Comparison of ENCODE assay signal across 8 mouse cellular contexts in genomic region chr14:54875844-54876538, GRCm38 (mm10). TPM values are rescaled to one million over a fixed set of nuclear protein-coding genes. Genes with fewer than 3 reads are reported as not detected.
DNase-seq lines count a peak whose midpoint lies in the region; ATAC-seq and TF ChIP-seq lines count a peak whose summit lies in the region.

No protein-coding gene starts in this region.

- peak overlapping the region; percentile 70 for H3K4me3 ChIP-seq in heart, embryonic 11.5 days (ENCODE audit: low read depth, low read length)
- peak overlapping the region; percentile 90 for H3K4me3 ChIP-seq in E14TG2a.4 (replicated peaks; ENCODE audit: low read length)
- H3K4me3 ChIP-seq in embryonic facial prominence, embryonic 13.5 days, result peak overlapping the region; percentile 74
- H3K4me3 ChIP-seq in intestine, postnatal 0 days (ENCODE audit: low read depth, low read length), result peak overlapping the region; percentile 55

- DNase-seq in heart, postnatal 14 days, result no peak
- no peak for DNase-seq in Muller cell, postnatal 12 days (ENCODE audit: inconsistent ontology term)
- no peak for DNase-seq in left cerebral cortex, adult 9 months (ENCODE audit: low spot score in 2 of 2)

- no peak for TF ChIP-seq CTCF in E14TG2a.4 (conservative IDR thresholded peaks at IDR 0.05; ENCODE audit: low read length)
- TF ChIP-seq CTCF in intestine, postnatal 0 days (IDR thresholded peaks at IDR 0.05; ENCODE audit: low read depth), result no peak

- 2% methylated on average over 36 of the region's 36 CpGs for WGBS in heart, embryonic 11.5 days (ENCODE audit: insufficient replicate concordance)
- WGBS in embryonic facial prominence, embryonic 13.5 days, result 2% methylated on average over 36 of the region's 36 CpGs
- WGBS in intestine, postnatal 0 days, result 3% methylated on average over 36 of the region's 36 CpGs

- H3K9me3 ChIP-seq in heart, embryonic 11.5 days (replicated peaks; ENCODE audit: control insufficient read depth, low read length), result no peaks in the 10 kb centered on the region
- H3K9me3 ChIP-seq in E14TG2a.4 (ENCODE audit: low read length), result no peaks in the 10 kb centered on the region
- H3K9me3 ChIP-seq in embryonic facial prominence, embryonic 13.5 days, result no peaks in the 10 kb centered on the region
- no peaks in the 10 kb centered on the region for H3K9me3 ChIP-seq in intestine, postnatal 0 days (ENCODE audit: control insufficient read depth)

- peak overlapping the region; percentile 77 for H3K9ac ChIP-seq in heart, embryonic 11.5 days (ENCODE audit: low read depth, low read length)
- H3K9ac ChIP-seq in embryonic facial prominence, embryonic 13.5 days, result peak overlapping the region; percentile 83
- H3K9ac ChIP-seq in intestine, postnatal 0 days (ENCODE audit: low read depth, low read length), result peak overlapping the region; percentile 59

- H3K4me1 ChIP-seq in heart, embryonic 11.5 days (ENCODE audit: control insufficient read depth, insufficient read depth, low read length), result peaks cover 10% of the 10 kb centered on the region; the same call in 1 of the 2 replicates
- peaks cover 15% of the 10 kb centered on the region for H3K4me1 ChIP-seq in E14TG2a.4 (replicated peaks; ENCODE audit: low read depth, low read length)
- peaks cover 12% of the 10 kb centered on the region for H3K4me1 ChIP-seq in embryonic facial prominence, embryonic 13.5 days
- 0 out of 2 replicates have a peak, but pooled peaks cover 4% of the 10 kb centered on the region for H3K4me1 ChIP-seq in intestine, postnatal 0 days (replicated peaks; ENCODE audit: control insufficient read depth, insufficient read depth, low read length)

- no peaks in the 10 kb centered on the region for H3K27me3 ChIP-seq in heart, embryonic 11.5 days (ENCODE audit: control insufficient read depth, insufficient read depth, low read length)
- H3K27me3 ChIP-seq in E14TG2a.4 (ENCODE audit: insufficient read depth, low read length), result peaks cover 52% of the 10 kb centered on the region
- H3K27me3 ChIP-seq in embryonic facial prominence, embryonic 13.5 days, result peaks cover 44% of the 10 kb centered on the region
- H3K27me3 ChIP-seq in intestine, postnatal 0 days (replicated peaks; ENCODE audit: control insufficient read depth, insufficient read depth, low read length), result no peaks in the 10 kb centered on the region

- intact Hi-C loops in heart, postnatal 14 days (cut with DNase I), result no loop called here

- H3K4me2 ChIP-seq in heart, embryonic 11.5 days, result peak overlapping the region; percentile 91
- H3K4me2 ChIP-seq in embryonic facial prominence, embryonic 13.5 days, result peak overlapping the region; percentile 98
- peak overlapping the region; percentile 99 for H3K4me2 ChIP-seq in intestine, postnatal 0 days (replicated peaks; ENCODE audit: low read depth)

- ATAC-seq in heart, embryonic 11.5 days (replicated peaks; ENCODE audit: insufficient number of reproducible peaks, low FRiP score, low TSS enrichment), result peak; percentile 15; the same call in 1 of the 2 replicates
- ATAC-seq in embryonic facial prominence, embryonic 13.5 days (ENCODE audit: insufficient number of reproducible peaks, insufficient read depth, low FRiP score, low TSS enrichment, low read depth), result no peak
- peak; percentile 25 for ATAC-seq in intestine, postnatal 0 days
- ATAC-seq in megakaryocyte, adult 5-6 weeks (ENCODE audit: poor library complexity, severe bottlenecking), result peak; percentile 13

- no peaks in the 10 kb centered on the region for H3K36me3 ChIP-seq in heart, embryonic 11.5 days (ENCODE audit: control insufficient read depth, insufficient read depth, low read length)
- no peaks in the 10 kb centered on the region for H3K36me3 ChIP-seq in E14TG2a.4 (ENCODE audit: insufficient read depth, low read length)
- H3K36me3 ChIP-seq in embryonic facial prominence, embryonic 13.5 days, result no peaks in the 10 kb centered on the region
- H3K36me3 ChIP-seq in intestine, postnatal 0 days (ENCODE audit: control insufficient read depth, insufficient read depth), result no peaks in the 10 kb centered on the region

- H3K27ac ChIP-seq in heart, embryonic 11.5 days (ENCODE audit: low read depth, low read length), result peak overlapping the region; percentile 73; the same call in 1 of the 2 replicates
- H3K27ac ChIP-seq in embryonic facial prominence, embryonic 13.5 days, result peak overlapping the region; percentile 51; the same call in 1 of the 2 replicates
- peak overlapping the region; percentile 92 for H3K27ac ChIP-seq in intestine, postnatal 0 days (ENCODE audit: low read depth, low read length)

RNA-seq across cellular contexts. Expression of gene Ppp1r3e, which starts 1.4 kb away (rescaled TPM):
- polyA plus RNA-seq in heart, embryonic 11.5 days (2014; fragmentation: Nextera tagmentation; extraction: Ambion mirVana), result 0.94 and 1.8 TPM in 2 replicates
- 1 to 10 TPM; 2.8 to 5.2 TPM for total RNA-seq in heart, postnatal 14 days (2021)
- 0.92 and 1.1 TPM in 2 replicates for polyA plus RNA-seq in embryonic facial prominence, embryonic 13.5 days (2015; fragmentation: Nextera tagmentation; extraction: Ambion mirVana)
- polyA plus RNA-seq in intestine, postnatal 0 days (2015; fragmentation: Nextera tagmentation; extraction: Ambion mirVana), result 3.8 and 4.1 TPM in 2 replicates
- total RNA-seq in megakaryocyte, adult 5-6 weeks (2015), result 9.8 and 11.9 TPM in 2 replicates
- 0.22 and 1.8 TPM in 2 replicates for total RNA-seq in megakaryocyte, adult 5-6 weeks (2017)

RNA-seq across cellular contexts. Expression of gene Homez, which starts 5.2 kb away (rescaled TPM):
- 6.5 and 6.7 TPM in 2 replicates for polyA plus RNA-seq in heart, embryonic 11.5 days (2014; fragmentation: Nextera tagmentation; extraction: Ambion mirVana)
- total RNA-seq in heart, postnatal 14 days (2021), result 1 to 10 TPM; 6.7 to 8.6 TPM
- polyA plus RNA-seq in embryonic facial prominence, embryonic 13.5 days (2015; fragmentation: Nextera tagmentation; extraction: Ambion mirVana), result 9.4 and 12.3 TPM in 2 replicates
- polyA plus RNA-seq in intestine, postnatal 0 days (2015; fragmentation: Nextera tagmentation; extraction: Ambion mirVana), result 6.0 and 7.3 TPM in 2 replicates
- 6.3 and 6.8 TPM in 2 replicates for total RNA-seq in megakaryocyte, adult 5-6 weeks (2015)
- 4.6 and 13.3 TPM in 2 replicates for total RNA-seq in megakaryocyte, adult 5-6 weeks (2017)

RNA-seq across cellular contexts. Expression of gene Bcl2l2, which starts 7.2 kb away (rescaled TPM):
- 3.3 TPM in 2 replicates for polyA plus RNA-seq in heart, embryonic 11.5 days (2014; fragmentation: Nextera tagmentation; extraction: Ambion mirVana)
- total RNA-seq in heart, postnatal 14 days (2021), result 10 to 100 TPM; 35.1 to 39.2 TPM
- 3.8 and 4.6 TPM in 2 replicates for polyA plus RNA-seq in embryonic facial prominence, embryonic 13.5 days (2015; fragmentation: Nextera tagmentation; extraction: Ambion mirVana)
- 8.0 and 9.3 TPM in 2 replicates for polyA plus RNA-seq in intestine, postnatal 0 days (2015; fragmentation: Nextera tagmentation; extraction: Ambion mirVana)
- 2.1 and 3.0 TPM in 2 replicates for total RNA-seq in megakaryocyte, adult 5-6 weeks (2015)
- 4.4 and 6.2 TPM in 2 replicates for total RNA-seq in megakaryocyte, adult 5-6 weeks (2017)

RNA-seq across cellular contexts. Expression of gene Gm20521, which starts 7.2 kb away (rescaled TPM):
- 0.31 TPM in 1 of 2 replicates, not detected in the other for polyA plus RNA-seq in heart, embryonic 11.5 days (2014; fragmentation: Nextera tagmentation; extraction: Ambion mirVana)
- 1 to 10 TPM; 4.1 to 8.1 TPM for total RNA-seq in heart, postnatal 14 days (2021)
- 0.23 and 0.79 TPM in 2 replicates for polyA plus RNA-seq in embryonic facial prominence, embryonic 13.5 days (2015; fragmentation: Nextera tagmentation; extraction: Ambion mirVana)
- polyA plus RNA-seq in intestine, postnatal 0 days (2015; fragmentation: Nextera tagmentation; extraction: Ambion mirVana), result 1.8 and 1.9 TPM in 2 replicates
- total RNA-seq in megakaryocyte, adult 5-6 weeks (2015), result not detected in 2 replicates
- not detected in 2 replicates for total RNA-seq in megakaryocyte, adult 5-6 weeks (2017)

RNA-seq across cellular contexts. Expression of gene Pabpn1, which starts 16.3 kb away (rescaled TPM):
- 89.5 and 99.0 TPM in 2 replicates for polyA plus RNA-seq in heart, embryonic 11.5 days (2014; fragmentation: Nextera tagmentation; extraction: Ambion mirVana)
- 10 to 100 TPM; 66.9 to 77.6 TPM for total RNA-seq in heart, postnatal 14 days (2021)
- 140 and 163 TPM in 2 replicates for polyA plus RNA-seq in embryonic facial prominence, embryonic 13.5 days (2015; fragmentation: Nextera tagmentation; extraction: Ambion mirVana)
- polyA plus RNA-seq in intestine, postnatal 0 days (2015; fragmentation: Nextera tagmentation; extraction: Ambion mirVana), result 60.9 and 64.1 TPM in 2 replicates
- total RNA-seq in megakaryocyte, adult 5-6 weeks (2015), result 48.9 and 67.2 TPM in 2 replicates
- total RNA-seq in megakaryocyte, adult 5-6 weeks (2017), result 153 and 165 TPM in 2 replicates
